Mouse (Mus musculus) gastrocnemius, adult 2 months (tissue): ENCODE measurements around the gene Trp53bp2. TPM values are rescaled to one million over a fixed set of nuclear protein-coding genes. Genes with fewer than 3 reads are reported as not detected.

Experiments used
- DNase-seq: peaks from one replicate; pipeline ENCODE4 v3.0.0; 2022
- H3K27ac ChIP-seq: fragments of 200-600 bp; 2 replicates; pipeline ENCODE4 v1.8.1; 2022; ENCODE audit warnings: mild to moderate bottlenecking
- H3K4me3 ChIP-seq: fragments of 200-600 bp; 2 replicates; pipeline ENCODE4 v1.8.1; 2022; ENCODE audit warnings: mild to moderate bottlenecking, moderate library complexity
- CTCF ChIP-seq: fragments of 200-600 bp; IDR thresholded peaks from 2 replicates; pipeline ENCODE4 v1.8.1; 2022; ENCODE audit warnings: antibody characterized with exemption, mild to moderate bottlenecking, moderate library complexity
- intact Hi-C: fragments of 180-260 bp; cut with DNase I; formaldehyde crosslinking; loops from one replicate; pipeline ENCODE4 v1.15.1; 2025
- total RNA-seq, 2 experiments: library from RNA; stranded (reverse); gene quantifications; 2 replicates each; pipeline ENCODE4 v1.2.3; 2021

Gene Trp53bp2
- total RNA-seq, 2 experiments from 2014 or later: 9.0 to 9.5 TPM

DNA sequence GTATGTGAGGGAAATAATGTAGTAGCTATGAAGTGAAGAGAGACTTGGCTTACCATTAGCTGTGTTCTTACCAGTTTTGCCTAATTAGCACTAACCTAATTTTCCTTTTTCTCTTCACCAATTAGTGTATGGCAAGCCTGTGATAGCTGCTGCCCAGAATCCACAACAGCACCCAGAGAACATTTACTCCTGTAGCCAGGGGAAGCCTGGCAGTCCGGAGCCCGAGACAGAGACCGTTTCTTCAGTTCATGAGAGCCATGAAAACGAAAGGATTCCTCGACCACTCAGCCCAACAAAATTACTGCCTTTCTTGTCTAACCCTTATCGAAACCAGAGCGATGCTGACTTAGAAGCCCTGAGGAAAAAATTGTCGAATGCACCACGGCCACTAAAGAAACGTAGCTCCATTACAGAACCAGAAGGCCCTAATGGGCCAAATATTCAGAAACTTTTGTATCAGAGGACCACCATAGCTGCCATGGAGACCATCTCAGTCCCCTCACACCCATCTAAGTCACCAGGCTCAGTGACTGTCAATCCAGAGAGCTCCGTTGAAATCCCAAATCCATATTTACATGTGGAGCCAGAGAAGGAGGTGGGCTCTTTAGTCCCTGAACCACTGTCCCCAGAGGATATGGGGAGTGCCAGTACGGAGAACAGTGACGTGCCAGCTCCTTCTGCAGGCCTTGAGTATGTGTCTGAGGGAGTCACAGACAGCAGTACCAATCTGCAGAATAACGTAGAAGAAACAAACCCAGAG lies 39.5 kb downstream of the Trp53bp2 start:
- DNase-seq: no peak
- no peak for TF ChIP-seq CTCF
- H3K27ac ChIP-seq: no peak overlapping the region
- intact Hi-C loops: no loop called here
- H3K4me3 ChIP-seq: no peak overlapping the region

DNA sequence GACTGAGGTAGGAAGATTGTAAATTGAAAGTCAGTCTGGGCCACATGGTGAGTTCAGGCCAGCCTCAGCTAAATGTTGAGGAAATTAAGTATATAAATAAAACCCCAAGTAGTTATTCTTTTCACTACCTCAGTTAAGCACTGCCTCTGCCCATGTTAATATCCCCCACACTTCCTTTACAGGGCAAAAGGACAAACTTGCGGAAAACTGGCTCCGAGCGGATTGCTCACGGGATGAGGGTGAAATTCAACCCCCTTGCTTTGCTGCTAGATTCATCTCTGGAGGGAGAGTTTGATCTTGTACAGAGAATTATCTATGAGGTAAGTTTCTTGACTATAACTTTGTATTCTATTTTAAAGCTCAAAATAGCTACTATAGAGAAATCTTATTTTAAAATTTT lies 43.5 kb downstream of the Trp53bp2 start:
- intact Hi-C loops: no loop called here
- no peak overlapping the region for H3K4me3 ChIP-seq
- DNase-seq: no peak
- H3K27ac ChIP-seq: no peak overlapping the region
- no peak for TF ChIP-seq CTCF

DNA sequence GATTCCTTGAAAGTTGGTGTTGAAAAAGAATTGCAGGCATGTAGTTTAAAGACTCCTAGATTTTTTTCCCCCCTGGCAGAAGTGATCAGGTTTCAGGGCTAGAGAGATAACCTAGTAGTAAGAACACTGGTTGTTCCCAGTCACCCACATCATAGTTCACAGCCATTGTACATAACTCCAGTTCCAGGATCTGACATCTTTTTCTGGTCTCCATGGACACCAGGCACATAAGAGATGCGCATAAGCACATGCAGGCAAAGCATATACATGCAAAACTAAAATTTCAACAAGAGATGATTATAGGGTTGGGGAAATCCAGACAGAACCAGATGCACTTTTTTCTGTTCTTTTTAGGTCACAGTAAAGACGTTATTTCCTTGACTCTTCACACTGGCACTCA lies 46.1 kb downstream of the Trp53bp2 start:
- DNase-seq: no peak
- no peak for TF ChIP-seq CTCF
- H3K4me3 ChIP-seq: no peak overlapping the region
- peak overlapping the region; percentile 20; the same call in 1 of the 2 replicates for H3K27ac ChIP-seq
- intact Hi-C loops: no loop called here

DNA sequence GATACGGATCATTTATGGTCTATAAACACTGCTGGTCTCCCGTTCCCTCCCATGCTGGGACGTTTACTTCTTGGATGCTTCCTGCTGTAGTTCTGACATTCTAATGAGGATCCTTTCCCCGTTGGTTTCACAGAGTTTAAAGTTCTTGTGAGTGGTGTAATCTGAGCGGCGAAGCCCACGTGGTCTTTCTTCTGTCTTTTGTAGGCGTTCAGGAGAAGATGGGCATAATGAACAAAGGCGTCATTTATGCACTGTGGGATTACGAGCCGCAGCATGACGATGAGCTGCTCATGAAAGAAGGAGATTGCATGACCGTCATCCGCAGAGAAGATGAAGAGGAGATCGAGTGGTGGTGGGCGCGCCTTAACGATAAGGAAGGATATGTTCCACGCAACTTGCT lies 49.6 kb downstream of the Trp53bp2 start:
- no peak for DNase-seq
- TF ChIP-seq CTCF: no peak
- intact Hi-C loops: no loop called here
- Histone ChIP-seq H3K4me3 (no peak overlapping the region), H3K27ac (no peak overlapping the region)

DNA sequence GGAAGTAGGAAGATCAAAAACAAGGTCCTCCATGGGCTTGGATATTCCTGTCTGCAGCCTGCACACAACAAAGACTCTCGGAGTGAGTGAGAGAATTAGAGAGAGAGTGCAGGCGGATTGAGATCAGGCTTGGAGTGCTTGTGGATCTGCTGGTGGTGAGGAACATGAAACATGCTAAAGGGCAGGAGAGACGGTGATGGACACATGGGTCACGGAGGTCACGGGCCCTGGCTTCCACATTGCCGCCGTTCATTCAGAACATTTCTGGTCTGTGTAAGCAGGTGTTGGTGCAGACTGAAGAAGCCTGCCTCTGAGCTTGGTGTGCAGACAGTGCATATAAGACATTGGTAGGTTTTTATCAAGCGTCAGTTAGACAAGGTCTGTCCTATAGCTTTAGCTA lies 50.5 kb downstream of the Trp53bp2 start:
- no peak for TF ChIP-seq CTCF
- intact Hi-C loops: no loop called here
- no peak for DNase-seq
- Histone ChIP-seq H3K27ac (no peak overlapping the region), H3K4me3 (no peak overlapping the region)

DNA sequence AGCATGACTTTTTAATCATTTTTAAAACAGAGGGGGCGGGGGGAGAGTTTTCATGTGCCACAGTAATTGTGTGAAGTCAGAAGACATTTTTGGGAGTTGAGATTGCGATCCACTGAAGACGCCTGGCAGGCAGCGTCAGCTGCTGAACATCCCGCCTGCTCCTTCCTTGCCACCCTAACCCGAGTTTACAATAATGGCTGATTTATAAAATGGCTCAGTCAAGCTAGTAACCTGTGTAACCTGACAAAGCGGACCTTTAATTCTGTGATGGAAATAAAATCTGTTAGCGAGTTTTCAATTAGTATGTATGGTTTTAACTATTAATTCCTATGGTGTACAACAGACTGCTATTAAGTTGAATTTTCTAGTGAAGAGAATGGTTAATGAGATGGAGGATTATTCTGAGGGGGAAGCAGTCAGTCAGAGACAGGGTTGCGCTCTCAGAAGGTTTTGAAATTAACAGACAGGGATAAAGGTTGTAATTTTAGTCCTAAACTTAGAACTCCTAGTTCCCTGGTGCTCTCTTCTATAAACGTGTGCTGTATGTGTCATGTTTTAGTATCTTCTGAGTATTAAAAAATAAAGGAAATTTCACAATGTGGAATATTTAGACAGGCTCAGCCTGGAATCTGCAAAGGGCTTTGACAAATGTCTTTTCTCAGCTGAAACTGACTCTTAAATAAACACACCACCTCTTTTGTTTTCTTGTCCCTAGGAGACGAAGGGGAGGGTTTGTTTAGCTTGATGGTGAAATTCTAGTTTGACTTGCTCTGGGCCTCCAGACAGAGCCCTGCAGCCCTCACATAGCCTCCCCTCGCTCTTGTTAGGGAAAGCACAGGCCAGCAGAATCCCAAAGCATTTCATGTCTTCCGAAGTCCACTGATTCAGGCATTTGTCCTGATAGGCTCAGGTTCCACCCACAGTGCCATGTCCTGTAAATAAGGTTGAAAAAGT lies 51.6 kb downstream of the Trp53bp2 start:
- no peak for DNase-seq
- intact Hi-C loops: no loop called here
- Histone ChIP-seq H3K4me3 (no peak overlapping the region), H3K27ac (peak overlapping the region; percentile 28)
- no peak for TF ChIP-seq CTCF

DNA sequence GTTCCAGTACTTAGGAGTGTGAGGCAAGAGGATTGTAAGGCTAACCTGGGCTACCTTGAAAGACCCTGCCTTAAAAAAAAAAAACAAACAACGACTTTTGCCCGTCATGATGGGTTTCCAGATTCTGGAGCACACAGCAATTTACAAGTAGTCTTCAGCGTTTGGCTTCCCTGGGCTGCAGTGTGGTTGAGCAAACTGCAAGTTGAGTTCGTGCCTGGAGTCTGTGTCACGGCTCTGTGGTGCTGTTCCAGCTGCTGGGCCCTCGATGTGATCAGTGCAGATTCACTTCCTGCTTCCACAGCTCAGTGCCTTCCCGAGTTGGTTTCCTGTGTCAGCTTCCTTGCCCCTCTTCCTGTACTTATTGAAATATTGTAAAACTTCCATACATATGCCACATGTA lies 52.3 kb downstream of the Trp53bp2 start:
- Histone ChIP-seq H3K4me3 (no peak overlapping the region), H3K27ac (peak overlapping the region; percentile 28)
- peak; percentile 48 for DNase-seq
- intact Hi-C loops: no loop called here
- TF ChIP-seq CTCF: no peak

DNA sequence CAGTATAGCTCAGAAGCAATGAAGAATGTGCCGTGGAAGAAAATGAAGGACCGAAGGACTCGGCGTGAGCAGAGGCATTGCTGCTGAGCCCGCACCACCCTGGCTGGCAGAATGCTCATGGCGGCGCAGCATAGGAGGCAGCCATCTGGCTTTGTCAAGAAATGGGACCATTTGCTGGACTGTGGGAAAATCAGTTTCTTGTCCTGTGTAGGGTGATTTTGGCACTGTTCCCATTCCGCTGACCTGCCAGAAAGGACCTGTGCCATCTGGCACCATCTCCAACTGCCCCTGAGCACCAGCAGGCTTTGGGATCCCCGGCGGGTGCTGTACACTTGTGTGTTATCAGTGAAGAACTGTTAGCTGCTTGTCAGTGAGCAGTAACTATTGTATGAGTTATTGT lies 52.8 kb downstream of the Trp53bp2 start:
- intact Hi-C loops: no loop called here
- H3K4me3 ChIP-seq: no peak overlapping the region
- no peak for TF ChIP-seq CTCF
- H3K27ac ChIP-seq: peak overlapping the region; percentile 28; the same call in 1 of the 2 replicates
- no peak for DNase-seq

DNA sequence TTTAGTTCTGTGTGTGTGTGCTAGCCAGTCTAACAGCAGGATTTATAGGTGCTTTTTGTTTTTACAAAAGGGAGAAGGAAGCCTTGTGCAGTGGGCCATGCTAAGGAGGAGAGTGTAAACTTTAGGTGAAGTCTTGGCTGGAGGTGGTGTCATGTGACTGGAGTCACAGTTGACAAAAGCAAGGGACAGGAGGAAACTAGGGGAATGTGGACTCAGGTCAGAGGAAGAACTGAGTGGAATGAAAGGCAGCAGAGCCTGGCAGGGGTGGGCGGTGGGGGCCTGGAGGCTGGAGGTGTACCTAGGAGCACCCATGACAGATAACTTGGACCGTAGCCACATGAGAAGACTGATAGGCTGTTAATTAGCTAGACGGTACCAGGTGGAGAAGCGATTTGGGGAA lies 56.3 kb downstream of the Trp53bp2 start:
- Histone ChIP-seq H3K4me3 (no peak overlapping the region), H3K27ac (no peak overlapping the region)
- intact Hi-C loops: no loop called here
- no peak for DNase-seq
- no peak for TF ChIP-seq CTCF

DNA sequence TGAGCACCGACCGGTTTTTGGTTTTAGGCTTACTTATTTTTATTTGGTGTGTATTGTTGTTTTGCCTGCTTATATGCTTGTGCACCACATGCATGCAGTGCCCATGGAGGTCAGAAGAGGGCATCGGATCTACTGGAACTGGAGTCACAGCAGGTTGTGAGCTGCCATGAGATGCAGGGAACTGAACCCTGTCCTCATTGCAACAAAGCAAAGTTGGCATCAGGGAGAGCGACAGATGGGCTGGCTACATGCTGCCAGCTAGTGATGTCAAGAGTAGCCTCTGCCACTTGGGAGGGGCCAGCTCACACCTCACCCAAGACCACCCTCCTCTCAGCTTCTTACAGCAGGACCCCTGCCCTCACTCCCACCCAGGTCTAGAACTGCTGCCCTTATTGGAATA lies 57.0 kb downstream of the Trp53bp2 start:
- TF ChIP-seq CTCF: peak; percentile 21; the same call in 1 of the 2 replicates
- no peak for DNase-seq
- intact Hi-C loops: no loop called here
- no peak overlapping the region for H3K4me3 ChIP-seq
- no peak overlapping the region for H3K27ac ChIP-seq

DNA sequence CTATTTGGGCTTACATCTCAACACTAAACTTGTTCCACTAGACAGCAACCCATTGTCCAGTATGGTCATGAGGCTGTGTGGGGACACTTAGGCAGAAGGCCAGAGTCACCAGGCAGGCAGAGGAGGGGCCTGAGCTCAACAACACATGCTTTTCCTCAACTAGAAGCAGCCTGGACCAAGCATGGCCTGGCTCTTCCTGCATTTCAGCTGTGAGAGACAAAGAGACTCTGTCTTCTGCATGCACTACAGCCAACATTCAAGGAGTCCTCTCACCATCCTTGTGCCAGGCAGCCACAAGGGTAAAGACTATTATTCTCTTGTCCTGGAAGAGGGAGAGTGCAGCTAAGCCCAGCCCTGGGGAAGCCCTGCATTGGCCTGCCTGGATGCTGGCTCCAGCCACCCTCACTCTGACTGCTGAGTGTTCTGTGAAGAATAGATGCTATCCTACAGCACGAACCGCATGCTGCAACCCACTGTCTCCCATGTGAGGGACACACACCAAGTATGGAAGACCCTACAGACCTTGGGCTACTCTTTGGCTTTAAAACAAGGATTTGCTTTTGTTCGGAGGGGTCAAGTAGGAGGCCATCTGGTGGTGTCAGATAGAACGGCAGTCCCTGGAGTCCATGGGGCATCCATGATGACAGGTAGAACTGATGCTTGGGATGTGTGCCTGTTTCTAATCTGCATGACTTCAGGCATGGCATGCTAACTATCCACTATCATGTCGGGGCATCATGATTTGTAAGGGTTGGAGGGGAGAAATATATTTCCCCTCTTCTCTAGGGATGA lies 66.2 kb downstream of the Trp53bp2 start:
- TF ChIP-seq CTCF: peak; percentile 51
- no peak overlapping the region for H3K4me3 ChIP-seq
- intact Hi-C loops: loop anchor here (10.0 kb wide), 1 partner anchor 100 kb away; no protein-coding TSS in a partner anchor
- no peak overlapping the region for H3K27ac ChIP-seq
- no peak for DNase-seq

DNA sequence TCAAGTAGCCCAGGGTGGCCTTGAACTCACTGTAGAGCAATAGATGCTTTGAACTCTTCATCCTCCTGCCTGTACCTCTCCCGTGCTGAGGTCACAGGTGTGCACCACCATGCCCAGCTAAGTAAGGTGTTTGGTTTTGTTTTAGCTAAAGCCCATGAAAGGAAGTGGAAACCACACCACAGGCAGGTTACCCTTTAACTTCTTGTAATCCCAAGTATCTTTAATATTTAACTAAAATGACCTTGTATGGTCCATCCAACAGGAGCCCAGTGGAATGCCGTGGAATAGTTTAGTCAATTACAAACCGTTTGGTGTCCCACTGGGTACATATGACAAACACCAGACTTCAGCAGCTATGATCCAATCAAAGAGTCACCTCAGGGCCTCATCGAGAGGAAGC lies 70.0 kb downstream of the Trp53bp2 start:
- no peak for DNase-seq
- TF ChIP-seq CTCF: no peak
- Histone ChIP-seq H3K27ac (no peak overlapping the region), H3K4me3 (no peak overlapping the region)
- intact Hi-C loops: loop anchor here (10.0 kb wide), 1 partner anchor 104 kb away; no protein-coding TSS in a partner anchor
